Mouse (Mus musculus): ENCODE measurements at regions not wholly inside any gene's neighbourhood (a gene's known extent, or its start where the extent isn't known, plus 50 kb on each side); places are given as distances from the start of the nearest gene placed in this dataset.
"Not testable (repeated sequence)": the region's sequence is repeated elsewhere in the genome, so short reads cannot be mapped to it uniquely, and the experiment has no call there.

- in situ Hi-C loops (cut with MboI, MseI): loop anchor here (5.0 kb wide), 1 partner anchor 129 kb away; the partner anchor contains the start of gene Phlda1
These were observed 130.2 kb downstream of the Phlda1 start for GRCm38 (mm10) chr10:111636283-111636682.

- in situ Hi-C loops (cut with MboI, MseI): loop anchor here (5.0 kb wide), 1 partner anchor 130 kb away; the partner anchor contains the start of gene Phlda1
These were observed 131.1 kb downstream of the Phlda1 start for GRCm38 (mm10) chr10:111637084-111637735.

- in situ Hi-C loops (cut with MboI, MseI): loop anchor here (5.0 kb wide), 1 partner anchor 133 kb away; the partner anchor contains the start of gene Phlda1
These were observed 133.8 kb downstream of the Phlda1 start for GRCm38 (mm10) chr10:111639866-111640265.

- in situ Hi-C loops (cut with MboI, MseI): no loop called here
These were observed 136.6 kb downstream of the Phlda1 start for GRCm38 (mm10) chr10:111642683-111643082.

GRCm38 (mm10) chr10:111653773-111654172 lies 147.7 kb downstream of the Phlda1 start:
- in situ Hi-C loops (cut with MboI, MseI): not testable (repeated sequence)

GRCm38 (mm10) chr10:111654364-111655226 lies 148.5 kb downstream of the Phlda1 start:
- in situ Hi-C loops (cut with MboI, MseI): no loop called here

GRCm38 (mm10) chr10:111658828-111659227 lies 152.7 kb downstream of the Phlda1 start:
- in situ Hi-C loops (cut with MboI, MseI): no loop called here

GRCm38 (mm10) chr10:111662665-111663064 lies 156.6 kb downstream of the Phlda1 start:
- in situ Hi-C loops (cut with MboI, MseI): no loop called here

GRCm38 (mm10) chr10:111665834-111666233 lies 159.7 kb downstream of the Phlda1 start:
- in situ Hi-C loops (cut with MboI, MseI): no loop called here

- in situ Hi-C loops (cut with MboI, MseI): no loop called here
These were observed 160.9 kb downstream of the Phlda1 start for GRCm38 (mm10) chr10:111666963-111667362.

GRCm38 (mm10) chr10:111668639-111669038 lies 162.6 kb downstream of the Phlda1 start:
- in situ Hi-C loops (cut with MboI, MseI): no loop called here

GRCm38 (mm10) chr10:111669658-111670057 lies 163.6 kb downstream of the Phlda1 start:
- in situ Hi-C loops (cut with MboI, MseI): no loop called here

GRCm38 (mm10) chr10:111670666-111671065 lies 164.6 kb downstream of the Phlda1 start:
- in situ Hi-C loops (cut with MboI, MseI): no loop called here

GRCm38 (mm10) chr10:111672454-111673316 lies 166.6 kb downstream of the Phlda1 start:
- in situ Hi-C loops (cut with MboI, MseI): no loop called here

- in situ Hi-C loops (cut with MboI, MseI): no loop called here
These were observed 167.2 kb downstream of the Phlda1 start for GRCm38 (mm10) chr10:111673317-111673610.

GRCm38 (mm10) chr10:111676255-111676654 lies 170.2 kb downstream of the Phlda1 start:
- in situ Hi-C loops (cut with MboI, MseI): no loop called here

- in situ Hi-C loops (cut with MboI, MseI): loop anchor here (5.0 kb wide), 1 partner anchor 86 kb away; no protein-coding TSS in a partner anchor
These were observed 174.8 kb downstream of the Phlda1 start for GRCm38 (mm10) chr10:111680919-111681318.

GRCm38 (mm10) chr10:111684409-111685346 lies 178.6 kb downstream of the Phlda1 start:
- in situ Hi-C loops (cut with MboI, MseI): loop anchor here (5.0 kb wide), 1 partner anchor 83 kb away; no protein-coding TSS in a partner anchor

GRCm38 (mm10) chr10:111686585-111686984 lies 180.5 kb downstream of the Phlda1 start:
- in situ Hi-C loops (cut with MboI, MseI): no loop called here

GRCm38 (mm10) chr10:111689587-111689986 lies 183.5 kb downstream of the Phlda1 start:
- in situ Hi-C loops (cut with MboI, MseI): no loop called here

- in situ Hi-C loops (cut with MboI, MseI): no loop called here
These were observed 187.7 kb downstream of the Phlda1 start for GRCm38 (mm10) chr10:111693762-111694161.
